Mouse (Mus musculus): ENCODE results near the gene Nln.

- TF ChIP-seq POLR2A (IDR thresholded peaks at IDR 0.05; ENCODE audit: insufficient read depth, low read length) (no peak), CTCF (IDR thresholded peaks at IDR 0.05; ENCODE audit: low read depth, low read length) (no peak)
Measured at GRCm38 (mm10) chr13:104058761-104059160, 50.7 kb downstream of the Nln start.

Data from ES-Bruce4 (cell line).